Mouse (Mus musculus) c-Kit-negative CD71-positive TER-119-positive erythroid progenitor cells, embryonic 14.5 days (primary cell): Measurements from ENCODE around the gene Cd22.

Experiments used
- DNase-seq: peaks from one replicate; pipeline ENCODE4 v3.0.0-alpha.2; 2013; ENCODE audit warnings: low read depth, low spot score

The Cd22 gene

GRCm38 (mm10) chr7:30820854-30821445 lies 59.2 kb downstream of the Cd22 start:
- no peak for DNase-seq

GRCm38 (mm10) chr7:30820131-30820530 lies 60.0 kb downstream of the Cd22 start:
- no peak for DNase-seq
